Comparison of ENCODE assay signal across 21 mouse cellular contexts in the genomic region with DNA sequence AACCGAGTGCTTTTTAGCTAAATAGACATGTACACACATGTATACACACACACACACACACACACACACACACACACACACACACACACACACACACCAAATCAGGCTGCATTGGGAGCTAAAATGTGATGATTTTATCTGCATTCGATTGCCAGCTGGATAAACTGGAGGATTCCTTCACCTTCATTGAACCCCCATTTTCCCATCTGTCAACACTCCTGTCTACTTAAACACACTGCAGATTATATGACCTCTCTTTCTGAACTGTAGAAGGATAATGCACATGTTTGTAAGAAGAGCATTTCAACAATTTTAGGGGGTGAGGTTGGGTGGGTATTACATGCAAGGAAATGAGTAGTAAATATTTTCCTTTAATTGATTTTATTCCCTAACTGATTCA.
"Had no signal": no experiment of that assay in that cellular context is flagged by ENCODE, and none has a peak within 500 bp of the region (broad histone marks: within the 10 kb centered on the region; RNA-seq: fewer than 3 reads in every experiment).

No protein-coding gene starts in this region.

- H3K27me3 ChIP-seq: limb, embryonic 12.5 days; limb, embryonic 15.5 days; megakaryocyte, embryonic 14.5 days; midbrain, embryonic 13.5 days; neural tube, embryonic 12.5 days; neural tube, embryonic 15.5 days had no signal

- H3K4me3 ChIP-seq: limb, embryonic 12.5 days; limb, embryonic 15.5 days; megakaryocyte, embryonic 14.5 days; midbrain, embryonic 10.5 days; midbrain, embryonic 13.5 days; neural tube, embryonic 12.5 days; neural tube, embryonic 15.5 days had no signal

- H3K27ac ChIP-seq: kidney, postnatal 0 days; limb, embryonic 12.5 days; limb, embryonic 15.5 days; liver, embryonic 14.5 days; midbrain, embryonic 10.5 days; midbrain, embryonic 13.5 days; neural tube, embryonic 12.5 days; neural tube, embryonic 15.5 days; stomach, postnatal 0 days had no signal

- H3K4me1 ChIP-seq: limb, embryonic 12.5 days; limb, embryonic 15.5 days; megakaryocyte, embryonic 14.5 days; midbrain, embryonic 10.5 days; midbrain, embryonic 13.5 days; neural tube, embryonic 12.5 days; neural tube, embryonic 15.5 days had no signal

- ATAC-seq: liver, postnatal 0 days; midbrain, embryonic 13.5 days had no signal

- H3K4me2 ChIP-seq: limb, embryonic 12.5 days; limb, embryonic 15.5 days; liver, embryonic 11.5 days; lung, embryonic 14.5 days; midbrain, embryonic 13.5 days; neural tube, embryonic 12.5 days; neural tube, embryonic 15.5 days had no signal

- H3K9me3 ChIP-seq: limb, embryonic 12.5 days; limb, embryonic 15.5 days; megakaryocyte, embryonic 14.5 days; midbrain, embryonic 10.5 days; midbrain, embryonic 13.5 days; neural tube, embryonic 12.5 days; neural tube, embryonic 15.5 days had no signal

- DNase-seq: kidney, adult 2 months; kidney, postnatal 25 days; left cerebral cortex, postnatal 4 days; liver, postnatal 0 days; lung, embryonic 14.5 days; lung, postnatal 10 days; lung, postnatal 36 days; thymus, adult 2 months; thymus, postnatal 14 days; thymus, postnatal 4 days had no signal

- H3K36me3 ChIP-seq: limb, embryonic 12.5 days; limb, embryonic 15.5 days; midbrain, embryonic 10.5 days; midbrain, embryonic 13.5 days; neural tube, embryonic 12.5 days; neural tube, embryonic 15.5 days had no signal

- H3K9ac ChIP-seq: limb, embryonic 12.5 days; limb, embryonic 15.5 days; liver, embryonic 14.5 days; liver, postnatal 0 days; lung, embryonic 14.5 days; midbrain, embryonic 13.5 days; neural tube, embryonic 12.5 days; neural tube, embryonic 15.5 days had no signal
